Mouse (Mus musculus): ENCODE data around the gene Cacna1f. TPM values are rescaled to one million over a fixed set of nuclear protein-coding genes. Genes with fewer than 3 reads are reported as not detected.

The Cacna1f gene
- polyA plus RNA-seq, 1 experiment from 2014 or later: 0.13 TPM

- no peaks in the 10 kb centered on the region for H3K9me3 ChIP-seq (ENCODE audit: control insufficient read depth, low read depth, low read length)
- no peak overlapping the region for H3K4me2 ChIP-seq (replicated peaks; ENCODE audit: low read depth, low read length)
- H3K4me3 ChIP-seq (ENCODE audit: low read depth, low read length): no peak overlapping the region
- no peaks in the 10 kb centered on the region for H3K36me3 ChIP-seq (ENCODE audit: control insufficient read depth, insufficient read depth, low read length)
- H3K27me3 ChIP-seq (ENCODE audit: control insufficient read depth, insufficient read depth, low read length): no peaks in the 10 kb centered on the region
- ATAC-seq (ENCODE audit: insufficient number of reproducible peaks, insufficient read depth, low FRiP score, low read depth): no peak
- WGBS: 44% methylated on average over 8 of the region's 8 CpGs
- H3K4me1 ChIP-seq (ENCODE audit: control insufficient read depth, insufficient read depth, low read length): no peaks in the 10 kb centered on the region
- no peak overlapping the region for H3K27ac ChIP-seq (ENCODE audit: low read length)
- no peak overlapping the region for H3K9ac ChIP-seq (replicated peaks; ENCODE audit: low read depth, low read length)
Observed at GRCm38 (mm10) chrX:7605575-7605941, 1.3 kb upstream of the Cacna1f start.

DNA sequence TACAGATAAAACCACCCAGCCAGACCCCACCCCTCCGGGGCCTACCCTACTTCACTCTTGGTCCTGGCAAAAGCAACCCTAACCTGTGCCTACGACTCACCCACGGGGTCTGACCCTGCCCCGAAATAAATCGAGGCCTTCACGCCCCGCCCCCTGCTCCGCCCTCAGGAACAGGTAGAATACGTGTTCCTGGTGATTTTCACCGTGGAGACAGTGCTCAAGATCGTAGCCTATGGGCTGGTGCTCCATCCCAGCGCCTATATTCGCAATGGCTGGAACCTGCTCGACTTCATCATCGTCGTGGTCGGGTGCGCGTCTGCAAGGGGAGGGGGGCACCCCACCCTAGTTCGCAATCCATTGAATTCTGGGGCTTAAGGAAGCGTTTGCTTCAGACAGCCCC, 3.2 kb downstream of the Cacna1f start:
- H3K36me3 ChIP-seq (ENCODE audit: control insufficient read depth, insufficient read depth, low read length): no peaks in the 10 kb centered on the region
- no peak for ATAC-seq (ENCODE audit: insufficient number of reproducible peaks, insufficient read depth, low FRiP score, low read depth)
- no peak overlapping the region for H3K27ac ChIP-seq (ENCODE audit: low read length)
- peak overlapping the region; percentile 66 for H3K4me2 ChIP-seq (replicated peaks; ENCODE audit: low read depth, low read length)
- H3K9me3 ChIP-seq (ENCODE audit: control insufficient read depth, low read depth, low read length): no peaks in the 10 kb centered on the region
- H3K27me3 ChIP-seq (ENCODE audit: control insufficient read depth, insufficient read depth, low read length): no peaks in the 10 kb centered on the region
- H3K9ac ChIP-seq (replicated peaks; ENCODE audit: low read depth, low read length): no peak overlapping the region
- 21% methylated on average over 19 of the region's 21 CpGs for WGBS
- H3K4me1 ChIP-seq (ENCODE audit: control insufficient read depth, insufficient read depth, low read length): no peaks in the 10 kb centered on the region
- H3K4me3 ChIP-seq (ENCODE audit: low read depth, low read length): peak overlapping the region; percentile 27; the same call in 1 of the 2 replicates

GRCm38 (mm10) chrX:7610536-7611258, 3.8 kb downstream of the Cacna1f start:
- no peaks in the 10 kb centered on the region for H3K9me3 ChIP-seq (ENCODE audit: control insufficient read depth, low read depth, low read length)
- H3K27ac ChIP-seq (ENCODE audit: low read length): no peak overlapping the region
- peak overlapping the region; percentile 66 for H3K4me2 ChIP-seq (replicated peaks; ENCODE audit: low read depth, low read length)
- H3K36me3 ChIP-seq (ENCODE audit: control insufficient read depth, insufficient read depth, low read length): no peaks in the 10 kb centered on the region
- H3K9ac ChIP-seq (replicated peaks; ENCODE audit: low read depth, low read length): no peak overlapping the region
- H3K4me1 ChIP-seq (ENCODE audit: control insufficient read depth, insufficient read depth, low read length): no peaks in the 10 kb centered on the region
- 23% methylated on average over 26 of the region's 26 CpGs for WGBS
- peak overlapping the region; percentile 27 for H3K4me3 ChIP-seq (ENCODE audit: low read depth, low read length)
- ATAC-seq (ENCODE audit: insufficient number of reproducible peaks, insufficient read depth, low FRiP score, low read depth): no peak
- no peaks in the 10 kb centered on the region for H3K27me3 ChIP-seq (ENCODE audit: control insufficient read depth, insufficient read depth, low read length)

DNA sequence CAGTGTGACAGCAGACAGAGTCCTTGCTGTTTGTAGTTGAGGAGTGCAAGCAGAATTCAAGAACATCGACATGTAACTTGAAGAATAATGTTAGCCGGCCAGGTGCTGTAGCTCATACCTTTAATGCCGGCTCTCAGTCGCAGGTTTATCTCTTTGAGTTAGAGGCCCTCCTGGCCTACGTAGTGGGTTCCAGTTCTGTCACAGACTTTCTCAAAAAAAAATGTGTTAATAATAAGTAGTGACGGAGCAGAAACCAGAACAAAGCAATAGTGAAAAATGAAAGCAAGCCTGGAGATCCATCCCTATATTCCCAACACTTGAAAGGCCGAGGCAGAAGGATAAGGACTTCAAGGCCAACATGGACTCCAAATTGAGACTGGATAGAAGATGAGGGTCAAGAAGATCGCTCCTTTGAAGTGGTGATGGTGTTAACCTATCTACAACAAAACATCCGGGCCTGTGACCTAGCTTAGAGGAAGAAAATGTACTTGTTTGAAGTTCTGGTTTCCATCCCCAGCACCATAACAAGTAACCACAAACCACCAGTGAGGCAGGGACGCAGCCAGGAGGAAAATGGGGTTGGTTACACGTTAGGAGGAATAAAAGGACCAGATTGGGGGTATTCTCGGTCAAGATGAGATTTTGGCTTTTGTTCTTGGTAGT, 11.1 kb downstream of the Cacna1f start:
- no peaks in the 10 kb centered on the region for H3K27me3 ChIP-seq (ENCODE audit: control insufficient read depth, insufficient read depth, low read length)
- 75% methylated on average over 12 of the region's 12 CpGs for WGBS
- H3K36me3 ChIP-seq (ENCODE audit: control insufficient read depth, insufficient read depth, low read length): no peaks in the 10 kb centered on the region
- no peak overlapping the region for H3K4me3 ChIP-seq (ENCODE audit: low read depth, low read length)
- no peaks in the 10 kb centered on the region for H3K4me1 ChIP-seq (ENCODE audit: control insufficient read depth, insufficient read depth, low read length)
- no peak overlapping the region for H3K27ac ChIP-seq (ENCODE audit: low read length)
- ATAC-seq (ENCODE audit: insufficient number of reproducible peaks, insufficient read depth, low FRiP score, low read depth): no peak
- H3K9ac ChIP-seq (replicated peaks; ENCODE audit: low read depth, low read length): no peak overlapping the region
- H3K4me2 ChIP-seq (replicated peaks; ENCODE audit: low read depth, low read length): no peak overlapping the region
- no peaks in the 10 kb centered on the region for H3K9me3 ChIP-seq (ENCODE audit: control insufficient read depth, low read depth, low read length)

- no peak overlapping the region for H3K4me2 ChIP-seq (replicated peaks; ENCODE audit: low read depth, low read length)
- ATAC-seq (ENCODE audit: insufficient number of reproducible peaks, insufficient read depth, low FRiP score, low read depth): no peak
- H3K9ac ChIP-seq (replicated peaks; ENCODE audit: low read depth, low read length): no peak overlapping the region
- no peaks in the 10 kb centered on the region for H3K4me1 ChIP-seq (ENCODE audit: control insufficient read depth, insufficient read depth, low read length)
- H3K9me3 ChIP-seq (ENCODE audit: control insufficient read depth, low read depth, low read length): no peaks in the 10 kb centered on the region
- no peak overlapping the region for H3K4me3 ChIP-seq (ENCODE audit: low read depth, low read length)
- no peak overlapping the region for H3K27ac ChIP-seq (ENCODE audit: low read length)
- no peaks in the 10 kb centered on the region for H3K27me3 ChIP-seq (ENCODE audit: control insufficient read depth, insufficient read depth, low read length)
- H3K36me3 ChIP-seq (ENCODE audit: control insufficient read depth, insufficient read depth, low read length): no peaks in the 10 kb centered on the region
- WGBS: 83% methylated on average over 6 of the region's 6 CpGs
Observed at GRCm38 (mm10) chrX:7632560-7632959, 25.7 kb downstream of the Cacna1f start.

DNA sequence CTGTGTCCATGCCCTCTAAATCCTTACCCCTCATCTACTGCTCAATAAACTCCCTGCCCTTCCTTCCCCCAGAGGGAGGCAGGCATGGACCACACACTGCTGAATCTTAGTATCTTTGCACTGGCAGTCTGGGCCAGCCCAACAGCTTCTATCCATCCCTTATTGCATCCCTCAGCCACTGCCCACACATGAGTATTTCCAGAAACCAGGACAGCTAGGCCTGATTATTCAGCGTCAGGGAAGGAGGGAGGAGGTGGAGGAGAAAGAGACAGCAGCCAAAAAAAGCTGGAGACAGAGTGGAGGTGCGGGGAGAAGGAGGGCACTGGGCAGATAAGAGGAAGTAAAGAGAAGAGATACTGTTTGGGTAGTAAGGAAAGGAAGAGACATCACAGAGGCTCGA, 28.2 kb downstream of the Cacna1f start:
- H3K27me3 ChIP-seq (ENCODE audit: control insufficient read depth, insufficient read depth, low read length): no peaks in the 10 kb centered on the region
- no peaks in the 10 kb centered on the region for H3K4me1 ChIP-seq (ENCODE audit: control insufficient read depth, insufficient read depth, low read length)
- H3K9ac ChIP-seq (replicated peaks; ENCODE audit: low read depth, low read length): no peak overlapping the region
- H3K27ac ChIP-seq (ENCODE audit: low read length): no peak overlapping the region
- H3K4me2 ChIP-seq (replicated peaks; ENCODE audit: low read depth, low read length): no peak overlapping the region
- H3K4me3 ChIP-seq (ENCODE audit: low read depth, low read length): no peak overlapping the region
- ATAC-seq (ENCODE audit: insufficient number of reproducible peaks, insufficient read depth, low FRiP score, low read depth): no peak
- 80% methylated on average over 3 of the region's 3 CpGs for WGBS
- no peaks in the 10 kb centered on the region for H3K36me3 ChIP-seq (ENCODE audit: control insufficient read depth, insufficient read depth, low read length)
- no peaks in the 10 kb centered on the region for H3K9me3 ChIP-seq (ENCODE audit: control insufficient read depth, low read depth, low read length)

DNA sequence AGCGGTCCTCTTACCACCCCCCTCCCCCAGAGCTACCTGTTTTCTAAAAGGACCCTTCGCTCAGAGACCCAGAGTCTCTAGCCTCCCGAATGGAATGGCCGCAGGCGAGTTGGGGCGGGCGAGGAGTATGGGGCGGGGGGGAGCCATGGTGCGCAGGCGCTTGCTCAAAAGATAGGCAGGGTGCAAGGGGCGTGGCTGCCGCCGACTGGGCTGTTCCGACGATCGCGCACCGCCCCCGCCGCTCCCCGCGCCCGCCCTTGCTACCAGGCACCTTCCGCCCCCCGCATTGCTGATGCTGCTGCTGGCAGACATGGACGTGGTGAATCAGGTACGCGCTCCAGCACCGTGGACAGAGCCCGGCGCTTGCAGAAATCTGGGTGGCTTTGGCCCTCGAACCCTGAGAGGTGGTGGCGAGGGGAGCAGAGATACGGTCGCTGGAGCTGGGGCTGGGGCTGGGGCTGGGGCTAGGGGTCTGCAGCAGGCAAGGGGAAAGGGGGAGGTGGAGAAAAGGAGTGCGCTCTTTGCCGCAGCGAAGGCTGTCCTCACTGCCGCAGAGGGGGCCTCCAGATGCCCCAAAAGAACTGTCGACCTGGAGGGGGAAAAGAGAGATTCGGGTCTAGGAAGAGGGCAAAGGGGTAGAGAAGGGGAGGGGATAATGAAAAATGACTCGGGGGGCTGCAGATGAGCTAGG, 31.7 kb downstream of the Cacna1f start, which contains the start of gene Syp:
TSS of gene Syp (plus strand) at position 71 of the 691 bp plus-strand sequence.
- Histone ChIP-seq H3K27me3 (ENCODE audit: control insufficient read depth, insufficient read depth, low read length) (no peaks in the 10 kb centered on the region), H3K36me3 (ENCODE audit: control insufficient read depth, insufficient read depth, low read length) (no peaks in the 10 kb centered on the region), H3K4me3 (ENCODE audit: low read depth, low read length) (peak within 1 kb of the TSS; percentile 25), H3K9me3 (ENCODE audit: control insufficient read depth, low read depth, low read length) (no peaks in the 10 kb centered on the region), H3K9ac (replicated peaks; ENCODE audit: low read depth, low read length) (no peak within 1 kb of the TSS), H3K4me2 (replicated peaks; ENCODE audit: low read depth, low read length) (peak within 1 kb of the TSS; percentile 37), H3K27ac (ENCODE audit: low read length) (no peak within 1 kb of the TSS), H3K4me1 (ENCODE audit: control insufficient read depth, insufficient read depth, low read length) (no peaks in the 10 kb centered on the region)
- 17% methylated on average over 42 of the region's 42 CpGs for WGBS
- ATAC-seq (ENCODE audit: insufficient number of reproducible peaks, insufficient read depth, low FRiP score, low read depth): peak; percentile 81

DNA sequence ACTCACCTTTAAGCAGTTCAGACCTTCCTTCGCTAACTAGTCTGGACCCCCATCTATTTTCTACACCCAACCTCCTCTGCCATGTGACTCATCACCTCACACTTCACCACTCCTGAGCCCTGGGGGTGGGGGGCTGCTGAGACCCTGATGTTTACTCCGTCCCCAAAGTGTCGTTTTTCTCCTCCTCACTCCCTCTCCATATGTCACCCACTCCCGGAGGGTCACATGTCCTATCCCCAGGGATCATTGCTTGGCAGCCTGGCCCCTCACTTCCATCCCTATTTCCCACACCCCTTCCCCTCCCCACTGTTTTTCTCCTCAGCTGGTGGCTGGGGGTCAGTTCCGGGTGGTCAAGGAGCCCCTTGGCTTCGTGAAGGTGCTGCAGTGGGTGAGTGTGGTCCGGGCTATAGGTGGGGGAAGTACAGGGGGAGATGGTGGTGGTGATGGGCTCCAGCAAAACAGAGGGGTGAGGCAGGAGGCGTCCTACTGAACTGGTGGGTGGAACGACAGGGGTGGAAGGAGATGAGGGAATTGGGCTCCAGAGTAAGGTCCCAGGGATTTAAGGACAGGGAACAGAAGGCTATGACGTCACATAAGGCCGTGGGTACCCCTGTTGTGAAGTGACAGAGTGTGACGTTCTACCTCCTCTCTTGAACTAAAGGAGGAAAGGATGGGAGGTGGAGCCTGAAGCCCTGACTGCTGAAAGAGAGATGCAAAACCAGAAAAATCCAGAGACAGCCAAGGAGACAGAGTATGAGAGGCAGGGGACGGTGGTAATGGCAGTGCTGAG, 32.8 kb downstream of the Cacna1f start:
- WGBS: 19% methylated on average over 13 of the region's 13 CpGs
- ATAC-seq (ENCODE audit: insufficient number of reproducible peaks, insufficient read depth, low FRiP score, low read depth): no peak
- H3K36me3 ChIP-seq (ENCODE audit: control insufficient read depth, insufficient read depth, low read length): no peaks in the 10 kb centered on the region
- no peaks in the 10 kb centered on the region for H3K4me1 ChIP-seq (ENCODE audit: control insufficient read depth, insufficient read depth, low read length)
- H3K27me3 ChIP-seq (ENCODE audit: control insufficient read depth, insufficient read depth, low read length): no peaks in the 10 kb centered on the region
- H3K4me2 ChIP-seq (replicated peaks; ENCODE audit: low read depth, low read length): no peak overlapping the region
- no peaks in the 10 kb centered on the region for H3K9me3 ChIP-seq (ENCODE audit: control insufficient read depth, low read depth, low read length)
- H3K9ac ChIP-seq (replicated peaks; ENCODE audit: low read depth, low read length): no peak overlapping the region
- H3K4me3 ChIP-seq (ENCODE audit: low read depth, low read length): no peak overlapping the region
- no peak overlapping the region for H3K27ac ChIP-seq (ENCODE audit: low read length)
